Mouse (Mus musculus) heart, adult 8-10 months (tissue): ENCODE results near the gene Trim8. TPM values are rescaled to one million over a fixed set of nuclear protein-coding genes. Genes with fewer than 3 reads are reported as not detected.

Source experiments
- DNase-seq: peaks from one replicate; pipeline ENCODE4 v3.0.0; 2022; ENCODE audit warnings: low spot score
- total RNA-seq, 4 experiments: library from RNA; stranded (reverse); gene quantifications; 2 replicates each; pipeline ENCODE4 v1.2.4; 2022

The Trim8 gene
- total RNA-seq, 4 experiments from 2014 or later: 31.5 to 38.8 (median 37.6) TPM

GRCm38 (mm10) chr19:46479306-46480075 lies 22.0 kb upstream of the Trim8 start:
- DNase-seq: no peak

- DNase-seq: no peak
These were observed 20.7 kb upstream of the Trim8 start for GRCm38 (mm10) chr19:46480624-46481345.

GRCm38 (mm10) chr19:46481352-46481751 lies 20.1 kb upstream of the Trim8 start:
- no peak for DNase-seq

GRCm38 (mm10) chr19:46481756-46482155 lies 19.7 kb upstream of the Trim8 start:
- no peak for DNase-seq

GRCm38 (mm10) chr19:46482896-46483516 lies 18.5 kb upstream of the Trim8 start:
- DNase-seq: no peak

- DNase-seq: no peak
These were observed 17.7 kb upstream of the Trim8 start for GRCm38 (mm10) chr19:46483701-46484328.

GRCm38 (mm10) chr19:46484518-46484917 lies 17.0 kb upstream of the Trim8 start:
- peak; percentile 88 for DNase-seq

- DNase-seq: no peak
These were observed 15.7 kb upstream of the Trim8 start for GRCm38 (mm10) chr19:46485847-46486246.

- no peak for DNase-seq
These were observed 14.8 kb upstream of the Trim8 start for GRCm38 (mm10) chr19:46486709-46487108.

GRCm38 (mm10) chr19:46489448-46489847 lies 12.1 kb upstream of the Trim8 start:
- DNase-seq: no peak

GRCm38 (mm10) chr19:46490634-46491033 lies 10.9 kb upstream of the Trim8 start:
- no peak for DNase-seq

GRCm38 (mm10) chr19:46495136-46495535 lies 6.4 kb upstream of the Trim8 start:
- DNase-seq: no peak

- no peak for DNase-seq
These were observed 4.3 kb upstream of the Trim8 start for GRCm38 (mm10) chr19:46497230-46497629.

GRCm38 (mm10) chr19:46499539-46499835 lies 2.0 kb upstream of the Trim8 start:
- no peak for DNase-seq

GRCm38 (mm10) chr19:46499836-46500580 lies 1.5 kb upstream of the Trim8 start:
- peak; percentile 98 for DNase-seq

- DNase-seq: no peak
These were observed 741 bp upstream of the Trim8 start for GRCm38 (mm10) chr19:46500581-46501341.

- no peak for DNase-seq
These were observed 560 bp downstream of the Trim8 start for GRCm38 (mm10) chr19:46502069-46502455.

- DNase-seq: no peak
These were observed 1.1 kb downstream of the Trim8 start for GRCm38 (mm10) chr19:46502471-46503166.

GRCm38 (mm10) chr19:46503351-46504084 lies 2.0 kb downstream of the Trim8 start:
- peak; percentile 89 for DNase-seq
